Mouse (Mus musculus) midbrain, embryonic 11.5 days (tissue): ENCODE results near the gene Olfr521. TPM values are rescaled to one million over a fixed set of nuclear protein-coding genes. Genes with fewer than 3 reads are reported as not detected.

Source experiments
- polyA plus RNA-seq: library from polyadenylated mRNA; unstranded; fragments of >200 nt; fragmentation: Nextera tagmentation; extraction: Ambion mirVana; gene quantifications from 2 replicates; pipeline ENCODE4 v1.2.1, GENCODE M21; 2014

Gene Olfr521
- polyA plus RNA-seq, 1 experiment from 2014 or later, result not detected

Other genes with a start within 250 kb of the Olfr521 start
- 4.1 and 4.6 TPM in 2 replicates for gene Arrb1, start 228.0 kb upstream of the Olfr521 start, polyA plus RNA-seq
- gene Tpbgl, start 136.4 kb upstream of the Olfr521 start, polyA plus RNA-seq, result 0.34 and 0.92 TPM in 2 replicates
- gene Slco2b1, start 52.2 kb upstream of the Olfr521 start, polyA plus RNA-seq, result 2.3 and 2.5 TPM in 2 replicates
- gene Olfr520, start 33.2 kb upstream of the Olfr521 start, polyA plus RNA-seq, result not detected in 2 replicates
- gene Neu3, start 64.9 kb downstream of the Olfr521 start, polyA plus RNA-seq, result 1.5 and 1.6 TPM in 2 replicates
- gene Xrra1, start 95.6 kb downstream of the Olfr521 start, polyA plus RNA-seq, result 0.29 and 0.44 TPM in 2 replicates
- gene Spcs2, start 100.0 kb downstream of the Olfr521 start, polyA plus RNA-seq, result 385 and 386 TPM in 2 replicates
- 6.5 and 6.6 TPM in 2 replicates for gene Rnf169, start 216.9 kb downstream of the Olfr521 start, polyA plus RNA-seq
- gene Chrdl2, start 242.7 kb downstream of the Olfr521 start, polyA plus RNA-seq, result 0.11 TPM in 1 of 2 replicates, not detected in the other